Mouse (Mus musculus): Measurements from ENCODE around the gene Gm45618. TPM values are rescaled to one million over a fixed set of nuclear protein-coding genes. Genes with fewer than 3 reads are reported as not detected.
"Not testable (repeated sequence)": the region's sequence is repeated elsewhere in the genome, so short reads cannot be mapped to it uniquely, and the experiment has no call there.

Gene Gm45618
- polyA plus RNA-seq, 1 experiment from 2014 or later = not detected

DNA sequence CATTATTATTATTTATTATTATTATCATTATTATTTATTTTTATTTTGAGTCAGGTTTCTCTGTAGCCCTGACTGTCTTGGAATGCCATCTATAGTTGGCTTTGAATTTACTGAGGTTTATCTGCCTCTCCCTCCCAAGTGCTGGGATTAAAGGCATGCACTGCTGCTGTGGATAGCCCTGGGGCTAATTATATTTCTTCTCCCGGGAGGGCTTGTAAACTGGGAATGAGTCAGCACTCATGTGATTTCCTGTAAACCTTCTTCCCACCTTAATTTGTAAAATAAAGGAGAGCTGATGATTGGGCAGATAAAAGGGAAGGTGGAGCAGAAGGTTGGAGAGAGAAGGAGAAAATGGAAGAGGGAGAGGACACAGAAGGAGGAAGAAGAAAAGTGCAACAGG, 20.2 kb upstream of the Gm45618 start:
- H3K4me1 ChIP-seq (replicated peaks) = 0 out of 2 replicates have a peak, but pooled peaks cover 7% of the 10 kb centered on the region
- no peak overlapping the region for H3K9ac ChIP-seq (replicated peaks)
- no peak overlapping the region for H3K4me3 ChIP-seq (replicated peaks)
- peaks cover 10% of the 10 kb centered on the region; the same call in 1 of the 2 replicates for H3K27me3 ChIP-seq
- no peak overlapping the region for H3K27ac ChIP-seq
- no peak for ATAC-seq (ENCODE audit: insufficient number of reproducible peaks, insufficient read depth, low FRiP score, low TSS enrichment, low read depth)
- WGBS = 5% methylated on average over 1 of the region's 1 CpGs
- H3K36me3 ChIP-seq = no peaks in the 10 kb centered on the region
- H3K4me2 ChIP-seq = no peak overlapping the region
- no peaks in the 10 kb centered on the region for H3K9me3 ChIP-seq

GRCm38 (mm10) chr7:142135934-142136333, 15.4 kb upstream of the Gm45618 start, which contains the start of gene Gm39115:
Gm39115 (minus strand) TSS chr7:142136034.
- 31% methylated on average over 2 of the region's 2 CpGs for WGBS
- H3K4me2 ChIP-seq; H3K27ac ChIP-seq; H3K9ac ChIP-seq (replicated peaks); H3K27me3 ChIP-seq; ATAC-seq (ENCODE audit: insufficient number of reproducible peaks, insufficient read depth, low FRiP score, low TSS enrichment, low read depth); H3K9me3 ChIP-seq; H3K36me3 ChIP-seq; H3K4me3 ChIP-seq (replicated peaks); H3K4me1 ChIP-seq (replicated peaks): not testable (repeated sequence)

GRCm38 (mm10) chr7:142134206-142134995, 13.9 kb upstream of the Gm45618 start:
- Histone ChIP-seq H3K27me3 (peaks cover 4% of the 10 kb centered on the region), H3K27ac (no peak overlapping the region), H3K36me3 (no peaks in the 10 kb centered on the region), H3K4me2 (no peak overlapping the region), H3K4me3 (replicated peaks) (no peak overlapping the region), H3K9me3 (no peaks in the 10 kb centered on the region), H3K4me1 (replicated peaks) (no peaks in the 10 kb centered on the region), H3K9ac (replicated peaks) (no peak overlapping the region)
- 55% methylated on average over 4 of the region's 4 CpGs for WGBS
- ATAC-seq (ENCODE audit: insufficient number of reproducible peaks, insufficient read depth, low FRiP score, low TSS enrichment, low read depth) = no peak

GRCm38 (mm10) chr7:142128843-142129242, 8.3 kb upstream of the Gm45618 start:
- no peaks in the 10 kb centered on the region for H3K36me3 ChIP-seq
- no peak overlapping the region for H3K27ac ChIP-seq
- WGBS = 65% methylated on average over 4 of the region's 4 CpGs
- no peak overlapping the region for H3K4me3 ChIP-seq (replicated peaks)
- peaks cover 4% of the 10 kb centered on the region for H3K27me3 ChIP-seq
- no peak overlapping the region for H3K9ac ChIP-seq (replicated peaks)
- H3K4me1 ChIP-seq (replicated peaks) = no peaks in the 10 kb centered on the region
- no peak for ATAC-seq (ENCODE audit: insufficient number of reproducible peaks, insufficient read depth, low FRiP score, low TSS enrichment, low read depth)
- H3K9me3 ChIP-seq = no peaks in the 10 kb centered on the region
- no peak overlapping the region for H3K4me2 ChIP-seq

- WGBS = 22% methylated on average over 5 of the region's 5 CpGs
Observed at GRCm38 (mm10) chr7:142119632-142120031, 897 bp downstream of the Gm45618 start.

GRCm38 (mm10) chr7:142104747-142105146, 15.8 kb downstream of the Gm45618 start:
- no peak overlapping the region for H3K4me3 ChIP-seq (replicated peaks)
- H3K4me2 ChIP-seq = no peak overlapping the region
- peaks cover 16% of the 10 kb centered on the region for H3K27me3 ChIP-seq
- no peak overlapping the region for H3K9ac ChIP-seq (replicated peaks)
- 54% methylated on average over 5 of the region's 5 CpGs for WGBS
- no peaks in the 10 kb centered on the region for H3K9me3 ChIP-seq
- H3K36me3 ChIP-seq = no peaks in the 10 kb centered on the region
- H3K27ac ChIP-seq = no peak overlapping the region
- no peaks in the 10 kb centered on the region for H3K4me1 ChIP-seq (replicated peaks)
- no peak for ATAC-seq (ENCODE audit: insufficient number of reproducible peaks, insufficient read depth, low FRiP score, low TSS enrichment, low read depth)

More at GRCm38 (mm10) chr7:142119632-142120031, 897 bp downstream of the Gm45618 start:
- Histone ChIP-seq H3K36me3 (no peaks in the 10 kb centered on the region), H3K4me3 (replicated peaks) (no peak overlapping the region), H3K4me2 (no peak overlapping the region), H3K9ac (replicated peaks) (no peak overlapping the region), H3K4me1 (replicated peaks) (no peaks in the 10 kb centered on the region), H3K9me3 (no peaks in the 10 kb centered on the region), H3K27ac (no peak overlapping the region), H3K27me3 (peaks cover 12% of the 10 kb centered on the region; the same call in 1 of the 2 replicates)
- no peak for ATAC-seq (ENCODE audit: insufficient number of reproducible peaks, insufficient read depth, low FRiP score, low TSS enrichment, low read depth)

GRCm38 (mm10) chr7:142097776-142098175, 22.8 kb downstream of the Gm45618 start:
- no peak overlapping the region for H3K27ac ChIP-seq
- H3K4me2 ChIP-seq = no peak overlapping the region
- H3K27me3 ChIP-seq = peaks cover 73% of the 10 kb centered on the region
- peaks cover 12% of the 10 kb centered on the region for H3K4me1 ChIP-seq (replicated peaks)
- 11% methylated on average over 9 of the region's 9 CpGs for WGBS
- H3K4me3 ChIP-seq (replicated peaks) = no peak overlapping the region
- H3K9me3 ChIP-seq = no peaks in the 10 kb centered on the region
- 0 out of 2 replicates have a peak, but pooled peaks have one; percentile 44 for ATAC-seq (ENCODE audit: insufficient number of reproducible peaks, insufficient read depth, low FRiP score, low TSS enrichment, low read depth)
- H3K36me3 ChIP-seq = no peaks in the 10 kb centered on the region
- no peak overlapping the region for H3K9ac ChIP-seq (replicated peaks)

- H3K27me3 ChIP-seq = peaks cover 84% of the 10 kb centered on the region
- ATAC-seq (ENCODE audit: insufficient number of reproducible peaks, insufficient read depth, low FRiP score, low TSS enrichment, low read depth) = no peak
- no peak overlapping the region for H3K9ac ChIP-seq (replicated peaks)
- H3K4me3 ChIP-seq (replicated peaks) = no peak overlapping the region
- H3K4me2 ChIP-seq = no peak overlapping the region
- no peaks in the 10 kb centered on the region for H3K9me3 ChIP-seq
- 67% methylated on average over 4 of the region's 4 CpGs for WGBS
- H3K27ac ChIP-seq = no peak overlapping the region
- H3K4me1 ChIP-seq (replicated peaks) = peaks cover 20% of the 10 kb centered on the region
- no peaks in the 10 kb centered on the region for H3K36me3 ChIP-seq
Observed at GRCm38 (mm10) chr7:142096701-142097100, 23.8 kb downstream of the Gm45618 start.

DNA sequence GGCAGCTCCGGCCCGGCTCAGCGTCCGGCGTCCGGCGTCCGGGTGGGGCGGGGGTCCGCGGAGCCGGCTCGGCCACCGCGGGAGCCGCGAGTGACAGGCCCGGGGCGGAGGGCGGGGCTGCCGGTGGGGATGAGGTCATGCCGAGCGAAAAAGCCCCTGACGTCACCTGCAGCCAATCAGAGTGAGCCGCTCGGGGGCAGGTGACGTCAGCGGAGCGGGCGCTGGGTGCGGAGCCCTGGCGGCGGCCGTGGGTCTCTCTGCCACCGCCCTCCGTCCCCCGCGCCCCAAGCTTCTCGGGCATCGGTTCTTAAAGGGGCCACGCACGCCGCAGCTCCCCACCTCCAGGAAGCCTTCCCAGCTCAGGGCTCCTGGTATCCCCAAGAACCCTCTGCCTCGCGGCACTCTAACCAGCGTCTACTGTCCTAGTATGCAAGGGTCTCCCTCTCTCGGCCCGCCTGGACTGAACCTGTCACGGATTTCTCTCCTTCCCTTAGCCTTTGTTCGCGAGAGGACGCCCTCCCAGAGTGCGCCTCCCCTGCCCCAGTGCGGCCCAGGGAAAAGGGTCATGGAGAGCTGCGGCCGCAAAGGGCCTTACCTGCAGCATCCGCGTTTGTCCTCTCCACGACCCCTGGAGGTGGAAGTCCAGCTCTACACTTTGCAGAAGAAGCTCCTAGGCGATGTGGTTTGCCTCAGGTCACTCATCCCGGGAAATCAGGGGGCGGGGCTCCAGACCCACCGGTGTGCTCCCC, 25.2 kb downstream of the Gm45618 start, which contains the start of gene Dusp8:
TSS of gene Dusp8 (minus strand) at position 661 of the 749 bp plus-strand sequence.
- Histone ChIP-seq H3K4me3 (replicated peaks) (peak within 1 kb of the TSS; percentile 69), H3K9me3 (no peaks in the 10 kb centered on the region), H3K27me3 (peaks cover 92% of the 10 kb centered on the region), H3K27ac (no peak within 1 kb of the TSS), H3K4me1 (replicated peaks) (peaks cover 20% of the 10 kb centered on the region), H3K36me3 (no peaks in the 10 kb centered on the region), H3K9ac (replicated peaks) (peak within 1 kb of the TSS; percentile 63), H3K4me2 (peak within 1 kb of the TSS; percentile 92)
- peak; percentile 74 for ATAC-seq (ENCODE audit: insufficient number of reproducible peaks, insufficient read depth, low FRiP score, low TSS enrichment, low read depth)
- WGBS = under 1% methylated on average over 60 of the region's 63 CpGs

- no peak for ATAC-seq (ENCODE audit: insufficient number of reproducible peaks, insufficient read depth, low FRiP score, low TSS enrichment, low read depth)
- Histone ChIP-seq H3K27ac (no peak overlapping the region), H3K36me3 (no peaks in the 10 kb centered on the region), H3K4me3 (replicated peaks) (peak overlapping the region; percentile 69), H3K27me3 (peaks cover 93% of the 10 kb centered on the region), H3K9ac (replicated peaks) (peak overlapping the region; percentile 63), H3K4me1 (replicated peaks) (peaks cover 20% of the 10 kb centered on the region), H3K4me2 (peak overlapping the region; percentile 92), H3K9me3 (no peaks in the 10 kb centered on the region)
- WGBS = 1% methylated on average over 89 of the region's 89 CpGs
Observed at GRCm38 (mm10) chr7:142094301-142095143, 26.0 kb downstream of the Gm45618 start.
